Mouse (Mus musculus) embryonic fibroblast, embryonic 13.5 days (primary cell): ENCODE results near the gene Gdpd5. TPM values are rescaled to one million over a fixed set of nuclear protein-coding genes. Genes with fewer than 3 reads are reported as not detected.

ENCODE experiments used
- H3K27ac ChIP-seq: 2 replicates; pipeline ENCODE4 v1.5.1; 2012; ENCODE audit warnings: low read length, control low read depth, inconsistent platforms; ENCODE audit not compliant: insufficient read depth
- H3K4me1 ChIP-seq: 2 replicates; pipeline ENCODE4 v1.6.1; 2011; ENCODE audit warnings: low read length; ENCODE audit not compliant: control insufficient read depth, insufficient read depth
- H3K4me3 ChIP-seq: 2 replicates; pipeline ENCODE4 v1.5.1; 2011; ENCODE audit warnings: mild to moderate bottlenecking, control low read depth, low read length; ENCODE audit not compliant: insufficient read depth
- CTCF ChIP-seq: IDR thresholded peaks from 2 replicates; pipeline ENCODE4 v1.5.1; 2011; ENCODE audit warnings: mild to moderate bottlenecking, control low read depth, low read length, moderate library complexity, borderline replicate concordance; ENCODE audit not compliant: insufficient read depth
- POLR2A ChIP-seq: IDR thresholded peaks from 2 replicates; pipeline ENCODE4 v1.6.1; 2011; ENCODE audit warnings: low read depth, mild to moderate bottlenecking, control low read depth, low read length, moderate library complexity
- polyA plus RNA-seq: library from polyadenylated mRNA; stranded (reverse); fragments of >200 nt; gene quantifications from 2 replicates; pipeline ENCODE4 v1.2.4, GENCODE M21; 2011; ENCODE audit warnings: low read depth; ENCODE audit not compliant: missing spikeins, insufficient read length

The Gdpd5 gene
- polyA plus RNA-seq, 1 experiment: 12.0 TPM

GRCm38 (mm10) chr7:99434672-99435250 is 53.5 kb downstream of the Gdpd5 start:
- no peak overlapping the region for H3K27ac ChIP-seq
- H3K4me3 ChIP-seq: no peak overlapping the region
- H3K4me1 ChIP-seq: no peaks in the 10 kb centered on the region; the same call in 1 of the 2 replicates
- TF ChIP-seq POLR2A: no peak
- no peak for TF ChIP-seq CTCF

GRCm38 (mm10) chr7:99436530-99436929 is 55.3 kb downstream of the Gdpd5 start:
- H3K27ac ChIP-seq: no peak overlapping the region
- peaks cover 4% of the 10 kb centered on the region for H3K4me1 ChIP-seq
- no peak for TF ChIP-seq POLR2A
- no peak for TF ChIP-seq CTCF
- no peak overlapping the region for H3K4me3 ChIP-seq

GRCm38 (mm10) chr7:99438881-99439280 is 57.7 kb downstream of the Gdpd5 start:
- H3K27ac ChIP-seq: no peak overlapping the region
- no peak overlapping the region for H3K4me3 ChIP-seq
- TF ChIP-seq POLR2A (no peak), CTCF (no peak)
- peaks cover 7% of the 10 kb centered on the region for H3K4me1 ChIP-seq

- TF ChIP-seq POLR2A (no peak), CTCF (no peak)
- Histone ChIP-seq H3K27ac (no peak overlapping the region), H3K4me3 (no peak overlapping the region), H3K4me1 (peaks cover 7% of the 10 kb centered on the region)
Measured at GRCm38 (mm10) chr7:99441534-99442072, 60.4 kb downstream of the Gdpd5 start.

GRCm38 (mm10) chr7:99443164-99443563 is 62.0 kb downstream of the Gdpd5 start:
- Histone ChIP-seq H3K4me3 (no peak overlapping the region), H3K4me1 (peaks cover 7% of the 10 kb centered on the region), H3K27ac (no peak overlapping the region)
- TF ChIP-seq CTCF (no peak), POLR2A (no peak)

- H3K4me3 ChIP-seq: no peak overlapping the region
- peaks cover 7% of the 10 kb centered on the region for H3K4me1 ChIP-seq
- peak; percentile 46; the same call in 1 of the 2 replicates for TF ChIP-seq CTCF
- no peak for TF ChIP-seq POLR2A
- no peak overlapping the region for H3K27ac ChIP-seq
Measured at GRCm38 (mm10) chr7:99444012-99444411, 62.8 kb downstream of the Gdpd5 start.

- H3K27ac ChIP-seq: no peak overlapping the region
- TF ChIP-seq CTCF (peak; percentile 12; the same call in 1 of the 2 replicates), POLR2A (no peak)
- H3K4me1 ChIP-seq: peaks cover 7% of the 10 kb centered on the region
- H3K4me3 ChIP-seq: no peak overlapping the region
Measured at GRCm38 (mm10) chr7:99445833-99446232, 64.6 kb downstream of the Gdpd5 start.

GRCm38 (mm10) chr7:99447323-99447722 is 66.1 kb downstream of the Gdpd5 start:
- TF ChIP-seq POLR2A (no peak), CTCF (no peak)
- no peak overlapping the region for H3K27ac ChIP-seq

GRCm38 (mm10) chr7:99448619-99449018 is 67.4 kb downstream of the Gdpd5 start:
- TF ChIP-seq POLR2A: no peak
- no peak for TF ChIP-seq CTCF
- Histone ChIP-seq H3K4me1 (no peaks in the 10 kb centered on the region), H3K4me3 (no peak overlapping the region), H3K27ac (no peak overlapping the region)

More at GRCm38 (mm10) chr7:99447323-99447722, 66.1 kb downstream of the Gdpd5 start:
- Histone ChIP-seq H3K4me3 (no peak overlapping the region), H3K4me1 (no peaks in the 10 kb centered on the region)

- Histone ChIP-seq H3K27ac (no peak overlapping the region), H3K4me1 (no peaks in the 10 kb centered on the region), H3K4me3 (no peak overlapping the region)
- TF ChIP-seq POLR2A (no peak), CTCF (no peak)
Measured at GRCm38 (mm10) chr7:99449063-99449462, 67.8 kb downstream of the Gdpd5 start.
